28 mouse cellular contexts compared by ENCODE assay signal in the genomic region with DNA sequence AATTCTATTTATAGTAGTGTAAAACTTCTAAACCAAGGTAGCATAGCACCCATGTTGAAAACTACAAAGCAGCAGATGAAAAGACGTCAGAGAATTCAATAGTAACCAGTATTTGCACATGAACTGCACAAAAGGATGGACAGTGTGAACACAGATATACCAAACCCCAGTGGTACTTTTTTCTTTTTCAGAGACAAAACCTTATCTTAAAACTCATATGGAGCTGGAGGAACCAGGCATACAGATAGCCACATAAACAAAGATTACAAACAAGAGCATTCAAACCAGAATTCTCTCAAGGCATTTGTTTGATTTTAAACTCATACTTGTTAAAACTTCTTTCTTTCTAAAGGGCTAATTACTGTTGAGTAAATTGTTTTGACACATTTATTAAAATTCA.
DNase-seq lines count a peak whose midpoint lies in the region; ATAC-seq lines count a peak whose summit lies in the region.
"Had no signal": no experiment of that assay in that cellular context is flagged by ENCODE, and none has a peak within 500 bp of the region (broad histone marks: within the 10 kb centered on the region; RNA-seq: fewer than 3 reads in every experiment).

No protein-coding gene starts in this region.

- H3K9me3 ChIP-seq in liver, embryonic 11.5 days (ENCODE audit: control insufficient read depth, low read length): no peaks in the 10 kb centered on the region
- H3K9me3 ChIP-seq in liver, embryonic 13.5 days (replicated peaks): no peaks in the 10 kb centered on the region
- no peaks in the 10 kb centered on the region for H3K9me3 ChIP-seq in liver, embryonic 16.5 days (replicated peaks; ENCODE audit: control insufficient read depth, low read length)
- no peaks in the 10 kb centered on the region for H3K9me3 ChIP-seq in hindbrain, embryonic 12.5 days (replicated peaks)
- H3K9me3 ChIP-seq: embryonic facial prominence, embryonic 10.5 days; embryonic facial prominence, embryonic 13.5 days; forebrain, embryonic 10.5 days; forebrain, embryonic 13.5 days; heart, embryonic 10.5 days; heart, embryonic 13.5 days had no signal

- 42% methylated on average over 1 of the region's 1 CpGs for WGBS in liver, embryonic 11.5 days
- 9% methylated on average over 1 of the region's 1 CpGs for WGBS in liver, embryonic 13.5 days (ENCODE audit: insufficient replicate concordance)
- 26% methylated on average over 1 of the region's 1 CpGs for WGBS in liver, embryonic 16.5 days (ENCODE audit: insufficient replicate concordance)
- 89% methylated on average over 1 of the region's 1 CpGs for WGBS in hindbrain, embryonic 12.5 days

- no peak for DNase-seq in liver, embryonic 11.5 days (ENCODE audit: low spot score)
- DNase-seq in liver: no peak
- no peak for DNase-seq in liver, embryonic 13.5 days
- no peak for DNase-seq in adrenal gland, postnatal 10 days
- no peak for DNase-seq in adrenal gland, adult 8-10 months
- DNase-seq: adrenal gland, postnatal 25 days; cerebellum, adult 11 months; cerebellum, adult 2 months; cerebellum, adult 9-11 months; cerebellum, postnatal 25 days; gastrocnemius, postnatal 10 days; gastrocnemius, postnatal 36 days; heart, adult 2 months; heart, postnatal 14 days; heart, postnatal 4 days had no signal

- no peaks in the 10 kb centered on the region for H3K36me3 ChIP-seq in liver, embryonic 11.5 days (ENCODE audit: control insufficient read depth, insufficient read depth, low read length)
- no peaks in the 10 kb centered on the region for H3K36me3 ChIP-seq in liver, embryonic 13.5 days
- no peaks in the 10 kb centered on the region for H3K36me3 ChIP-seq in liver, embryonic 16.5 days (ENCODE audit: control insufficient read depth, insufficient read depth)
- no peaks in the 10 kb centered on the region for H3K36me3 ChIP-seq in hindbrain, embryonic 12.5 days
- H3K36me3 ChIP-seq: embryonic facial prominence, embryonic 10.5 days; embryonic facial prominence, embryonic 13.5 days; forebrain, embryonic 10.5 days; heart, embryonic 10.5 days; heart, embryonic 13.5 days had no signal

- H3K4me2 ChIP-seq in liver, embryonic 11.5 days: no peak overlapping the region
- H3K4me2 ChIP-seq in liver, embryonic 13.5 days: no peak overlapping the region
- H3K4me2 ChIP-seq in liver, embryonic 16.5 days (ENCODE audit: low read depth, low read length): no peak overlapping the region
- no peak overlapping the region for H3K4me2 ChIP-seq in hindbrain, embryonic 12.5 days (replicated peaks)
- H3K4me2 ChIP-seq: embryonic facial prominence, embryonic 13.5 days; forebrain, embryonic 13.5 days; heart, embryonic 13.5 days had no signal

- H3K4me1 ChIP-seq in liver, embryonic 11.5 days (replicated peaks; ENCODE audit: control insufficient read depth, insufficient read depth, low read length): 0 out of 2 replicates have a peak, but pooled peaks cover 8% of the 10 kb centered on the region
- H3K4me1 ChIP-seq in liver, embryonic 13.5 days (replicated peaks): peaks cover 18% of the 10 kb centered on the region
- no peaks in the 10 kb centered on the region for H3K4me1 ChIP-seq in liver, embryonic 16.5 days (ENCODE audit: control insufficient read depth, low read depth, low read length)
- no peaks in the 10 kb centered on the region for H3K4me1 ChIP-seq in hindbrain, embryonic 12.5 days
- H3K4me1 ChIP-seq: embryonic facial prominence, embryonic 13.5 days; forebrain, embryonic 13.5 days; heart, embryonic 10.5 days had no signal

- peak; percentile 76 for ATAC-seq in liver, embryonic 11.5 days (replicated peaks; ENCODE audit: low FRiP score)
- ATAC-seq in liver, embryonic 13.5 days (ENCODE audit: low read depth): peak; percentile 71
- ATAC-seq in liver, embryonic 16.5 days (ENCODE audit: low read depth): 0 out of 2 replicates have a peak, but pooled peaks have one; percentile 41
- ATAC-seq in megakaryocyte-erythroid progenitor cell, adult 5-6 weeks (replicated peaks; ENCODE audit: low FRiP score, low TSS enrichment, poor library complexity, severe bottlenecking): peak; percentile 84
- no peak for ATAC-seq in hindbrain, embryonic 12.5 days (ENCODE audit: low FRiP score)
- ATAC-seq: forebrain, embryonic 13.5 days; forebrain, embryonic 16.5 days; hindbrain, embryonic 16.5 days; Patski had no signal

- no peaks in the 10 kb centered on the region for H3K27me3 ChIP-seq in liver, embryonic 11.5 days (replicated peaks; ENCODE audit: control insufficient read depth, insufficient read depth, low read length)
- H3K27me3 ChIP-seq in liver, embryonic 13.5 days: no peaks in the 10 kb centered on the region
- H3K27me3 ChIP-seq in liver, embryonic 16.5 days (ENCODE audit: control insufficient read depth, insufficient read depth, low read depth, low read length): no peaks in the 10 kb centered on the region
- no peaks in the 10 kb centered on the region for H3K27me3 ChIP-seq in hindbrain, embryonic 12.5 days
- H3K27me3 ChIP-seq: embryonic facial prominence, embryonic 13.5 days; forebrain, embryonic 13.5 days; heart, embryonic 13.5 days; Patski had no signal

- no peak overlapping the region for H3K27ac ChIP-seq in liver, embryonic 11.5 days (ENCODE audit: low read depth, low read length)
- H3K27ac ChIP-seq in liver, embryonic 13.5 days: no peak overlapping the region
- no peak overlapping the region for H3K27ac ChIP-seq in liver, embryonic 16.5 days (ENCODE audit: low read length)
- H3K27ac ChIP-seq in hindbrain, embryonic 12.5 days: no peak overlapping the region
- H3K27ac ChIP-seq: embryonic facial prominence, embryonic 10.5 days; embryonic facial prominence, embryonic 13.5 days; forebrain, embryonic 10.5 days; forebrain, embryonic 13.5 days; heart, adult 2 months; heart, embryonic 10.5 days; heart, embryonic 13.5 days had no signal

- H3K9ac ChIP-seq in liver, embryonic 11.5 days (ENCODE audit: low read depth, low read length): no peak overlapping the region
- H3K9ac ChIP-seq in liver, embryonic 13.5 days: no peak overlapping the region
- no peak overlapping the region for H3K9ac ChIP-seq in liver, embryonic 16.5 days (ENCODE audit: low read depth, low read length)
- no peak overlapping the region for H3K9ac ChIP-seq in hindbrain, embryonic 12.5 days
- H3K9ac ChIP-seq: embryonic facial prominence, embryonic 13.5 days; forebrain, embryonic 13.5 days; heart, embryonic 13.5 days had no signal

- no peak overlapping the region for H3K4me3 ChIP-seq in liver, embryonic 11.5 days (ENCODE audit: low read depth, low read length)
- H3K4me3 ChIP-seq in liver, embryonic 13.5 days (replicated peaks): no peak overlapping the region
- no peak overlapping the region for H3K4me3 ChIP-seq in liver, embryonic 16.5 days (ENCODE audit: low read depth, low read length)
- no peak overlapping the region for H3K4me3 ChIP-seq in hindbrain, embryonic 12.5 days
- H3K4me3 ChIP-seq: embryonic facial prominence, embryonic 10.5 days; embryonic facial prominence, embryonic 13.5 days; erythroblast, embryonic 14.5 days; forebrain, embryonic 10.5 days; forebrain, embryonic 13.5 days; heart, adult 2 months; heart, embryonic 10.5 days; heart, embryonic 13.5 days had no signal
